Mouse (Mus musculus): Measurements from ENCODE around the gene Rps29. TPM values are rescaled to one million over a fixed set of nuclear protein-coding genes. Genes with fewer than 3 reads are reported as not detected.

The Rps29 gene
- total RNA-seq (2023) = 6,866 TPM

DNA sequence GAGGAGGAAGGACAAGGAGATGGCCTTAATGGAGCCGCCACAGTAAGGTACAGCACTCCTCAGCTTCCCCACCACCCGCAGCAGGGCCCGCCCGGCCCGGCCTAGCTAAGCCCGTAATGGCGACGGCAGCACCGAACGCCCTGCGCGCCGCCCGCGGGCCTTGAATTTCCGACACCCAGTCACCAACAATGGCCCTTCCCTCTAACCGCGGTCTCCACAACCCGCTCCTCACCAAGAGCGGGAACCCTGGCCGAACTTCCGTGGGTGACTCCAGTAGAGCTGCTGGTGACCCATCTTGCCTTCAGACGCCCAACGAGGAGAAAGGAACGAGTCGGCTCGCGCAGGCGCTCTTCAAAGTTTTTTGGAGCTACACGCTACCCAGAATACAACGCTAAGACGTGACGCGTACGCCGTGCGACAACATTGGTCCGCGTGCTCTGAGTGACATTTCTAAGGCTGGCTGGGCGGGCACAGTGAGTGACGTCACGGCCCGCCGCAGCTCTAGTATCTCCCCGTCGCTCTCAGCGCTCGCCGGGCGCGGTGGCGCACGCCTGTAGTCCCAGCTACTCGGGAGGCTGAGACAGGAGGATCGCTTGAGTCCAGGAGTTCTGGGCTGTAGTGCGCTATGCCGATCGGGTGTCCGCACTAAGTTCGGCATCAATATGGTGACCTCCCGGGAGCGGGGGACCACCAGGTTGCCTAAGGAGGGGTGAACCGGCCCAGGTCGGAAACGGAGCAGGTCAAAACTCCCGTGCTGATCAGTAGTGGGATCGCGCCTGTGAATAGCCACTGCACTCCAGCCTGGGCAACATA is at the start of gene Rps29:
Gene Rps29, minus strand, starts transcription at position 422 of the 813 bp plus-strand sequence.

DNA sequence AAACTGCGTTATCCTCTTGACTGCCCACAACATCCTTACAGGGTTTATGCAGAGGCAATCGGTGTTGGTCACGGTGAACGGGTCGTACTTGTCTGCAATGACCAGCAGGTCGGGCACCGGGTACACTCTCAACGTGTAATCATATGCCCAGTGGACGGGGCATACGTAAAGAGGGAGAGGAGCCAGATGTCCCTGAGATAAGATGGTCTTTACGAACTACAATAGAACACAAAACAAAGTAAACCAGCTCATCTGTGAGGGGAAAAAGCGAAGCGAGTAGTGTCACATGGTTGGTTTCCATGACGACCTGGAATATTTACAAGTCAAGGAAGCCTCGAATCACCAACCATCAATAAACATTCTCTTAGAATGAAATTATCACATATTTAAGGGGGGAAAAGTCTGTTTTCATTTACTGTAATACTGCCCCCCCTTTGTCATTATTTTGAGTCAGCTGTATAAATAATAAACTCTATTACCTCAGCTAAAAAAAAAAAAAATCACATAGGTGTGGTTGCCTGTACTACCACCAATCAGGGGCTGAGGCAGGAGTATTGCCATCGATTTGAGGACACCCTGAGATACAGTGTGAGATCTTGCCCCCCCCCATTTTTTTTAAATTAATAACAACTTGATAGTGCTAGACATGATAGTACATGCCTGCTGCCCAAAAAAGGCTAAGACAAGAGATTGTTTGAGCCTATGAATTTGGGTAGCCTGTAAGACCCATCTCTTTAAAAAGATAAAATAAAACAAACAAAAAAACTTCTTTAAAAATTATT is 45.3 kb upstream of the Rps29 start, which contains the start of gene Gm49384:
Gene Gm49384, minus strand, starts transcription at position 216 of the 782 bp plus-strand sequence.

DNA sequence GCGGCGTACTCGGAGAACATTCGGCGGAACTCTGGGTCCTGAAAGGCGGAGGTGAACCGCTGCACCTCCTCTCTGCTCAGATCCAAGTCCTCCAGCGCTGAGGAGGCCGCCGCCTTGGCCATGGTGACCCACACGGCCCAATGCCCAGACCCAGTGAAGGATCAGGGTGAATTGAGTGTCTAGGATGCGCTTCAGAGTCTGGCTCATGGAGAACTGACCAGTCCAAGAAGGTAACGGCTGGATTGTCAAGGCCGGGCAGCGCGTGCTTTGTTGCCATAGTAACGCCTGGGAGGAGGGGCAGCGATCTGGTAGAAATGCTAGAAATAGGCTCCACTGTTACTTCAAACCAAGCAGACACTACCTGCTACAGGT is 39.2 kb upstream of the Rps29 start, which contains the start of gene Dnaaf2:
Gene Dnaaf2, minus strand, starts transcription at position 266 of the 372 bp plus-strand sequence.

DNA sequence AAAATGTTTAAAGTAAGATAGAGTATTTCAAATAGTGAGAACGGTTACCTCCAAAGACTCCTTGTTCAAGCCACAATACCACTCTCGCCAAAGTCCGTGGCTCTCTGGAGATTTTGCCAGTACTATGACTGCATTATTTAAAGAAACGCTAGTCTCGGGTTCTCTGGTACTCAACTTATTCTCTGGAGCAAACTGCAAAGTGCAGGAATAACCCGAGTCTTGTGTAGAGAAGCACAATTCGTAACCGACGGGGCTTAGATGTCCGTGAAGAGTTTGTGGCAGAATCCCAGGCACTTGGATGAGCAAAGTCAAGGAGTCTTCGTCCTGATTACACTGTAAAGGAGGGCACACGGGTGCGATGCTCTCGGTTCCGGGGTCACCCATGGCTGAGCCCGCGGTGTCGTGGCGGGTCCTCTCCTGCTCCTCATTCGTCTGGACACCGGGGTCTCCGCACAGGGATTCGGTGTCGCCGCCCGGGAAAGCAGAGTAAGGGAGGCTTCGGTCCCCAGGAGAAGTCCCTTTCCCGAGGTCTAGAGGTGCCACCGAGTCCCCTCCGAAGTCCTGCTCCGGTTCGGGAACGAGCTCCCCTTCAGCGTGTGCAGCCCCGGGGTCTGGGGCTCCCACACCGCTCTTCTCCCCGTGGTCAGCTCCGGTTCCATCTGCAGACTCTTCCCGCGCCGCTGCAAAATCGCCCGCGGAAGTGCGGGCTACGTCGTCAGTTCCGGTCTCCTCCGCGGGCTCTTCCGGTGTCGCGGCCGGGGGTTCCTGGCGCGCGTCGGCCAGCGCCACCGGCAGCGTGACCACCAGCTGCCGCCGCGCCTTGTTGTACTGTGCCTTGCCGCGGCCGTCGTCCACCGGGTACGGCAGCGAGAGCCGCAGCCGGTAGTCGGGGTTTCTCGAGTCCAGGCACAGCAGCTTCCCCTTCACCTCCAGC is 37.7 kb upstream of the Rps29 start, which contains the start of gene Gm49383:
Gene Gm49383, minus strand, starts transcription at position 661 of the 934 bp plus-strand sequence.

GRCm38 (mm10) chr12:69183583-69184308 is 24.8 kb upstream of the Rps29 start, which contains the start of the genes Rpl36al and Mgat2:
TSS of gene Rpl36al (minus strand) at chr12:69184083.
TSS of gene Mgat2 (plus strand) at chr12:69184157.

GRCm38 (mm10) chr12:69168461-69169106 is 9.6 kb upstream of the Rps29 start, which contains the start of gene Lrr1:
TSS of gene Lrr1 (plus strand) at chr12:69168814.

Other genes with a start within 250 kb of the Rps29 start
- gene Lrr1, start 9.6 kb upstream of the Rps29 start, total RNA-seq (2023) = 0.38 TPM
- gene Rpl36al, start 24.9 kb upstream of the Rps29 start, total RNA-seq (2023) = 497 TPM
- 36.3 TPM for gene Mgat2, start 25.0 kb upstream of the Rps29 start, total RNA-seq (2023)
- gene Gm49383, start 37.9 kb upstream of the Rps29 start, total RNA-seq (2023) = 10.1 TPM
- gene Dnaaf2, start 39.2 kb upstream of the Rps29 start, total RNA-seq (2023) = 3.7 TPM
- 6.2 TPM for gene Gm49384, start 45.1 kb upstream of the Rps29 start, total RNA-seq (2023)
- gene Pole2, start 69.0 kb upstream of the Rps29 start, total RNA-seq (2023) = 17.5 TPM
- 36.6 TPM for gene Klhdc1, start 82.0 kb upstream of the Rps29 start, total RNA-seq (2023)
- gene Klhdc2, start 137.5 kb upstream of the Rps29 start, total RNA-seq (2023) = 90.6 TPM
- 112 TPM for gene Nemf, start 198.0 kb upstream of the Rps29 start, total RNA-seq (2023)
- gene Arf6, start 213.0 kb upstream of the Rps29 start, total RNA-seq (2023) = 245 TPM
- 2.4 TPM for gene Gm9887, start 213.3 kb upstream of the Rps29 start, total RNA-seq (2023)